Mouse (Mus musculus): ENCODE measurements around the gene Spire2.

The Spire2 gene

DNA sequence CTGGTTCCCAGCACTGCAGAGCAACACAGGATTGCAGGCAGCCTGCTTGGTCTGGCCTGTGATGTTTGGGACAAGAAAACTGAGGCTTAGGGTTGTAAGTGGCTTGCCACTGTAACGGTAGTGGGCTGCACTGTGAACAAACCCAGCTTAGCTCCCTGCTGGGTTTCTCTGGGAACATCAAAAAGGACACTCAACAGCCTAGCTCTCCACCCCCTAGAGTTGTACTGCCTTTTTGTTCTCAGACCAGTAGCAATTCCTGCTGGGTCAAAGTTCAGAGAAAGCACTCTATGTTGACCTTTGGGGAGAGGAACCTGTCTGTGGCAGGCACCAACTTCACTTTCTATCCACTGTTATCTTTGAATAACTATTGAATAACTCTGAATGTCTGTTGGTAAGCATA is 2.0 kb downstream of the Spire2 start:
- no peak for DNase-seq

GRCm38 (mm10) chr8:123337475-123337874 is 5.0 kb downstream of the Spire2 start:
- no peak for DNase-seq

DNA sequence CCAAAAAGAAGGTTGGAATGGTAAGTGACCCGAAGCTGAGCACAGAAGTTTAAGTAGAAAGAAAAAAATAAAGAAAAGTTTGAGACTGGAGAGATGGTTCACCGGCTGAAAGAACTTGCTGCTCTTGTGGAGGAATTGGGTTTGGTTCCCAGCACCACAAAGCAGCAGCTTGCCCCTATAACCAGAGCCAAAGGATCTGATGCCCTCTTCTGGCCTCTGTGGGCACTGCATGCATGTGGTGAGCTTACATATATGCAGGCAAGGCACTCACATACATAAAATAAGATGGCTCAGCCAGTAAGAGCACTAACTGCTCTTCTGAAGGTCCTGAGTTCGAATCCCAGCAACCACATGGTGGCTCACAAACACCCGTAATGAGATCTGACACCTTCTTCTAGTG is 7.6 kb downstream of the Spire2 start:
- no peak for DNase-seq

DNA sequence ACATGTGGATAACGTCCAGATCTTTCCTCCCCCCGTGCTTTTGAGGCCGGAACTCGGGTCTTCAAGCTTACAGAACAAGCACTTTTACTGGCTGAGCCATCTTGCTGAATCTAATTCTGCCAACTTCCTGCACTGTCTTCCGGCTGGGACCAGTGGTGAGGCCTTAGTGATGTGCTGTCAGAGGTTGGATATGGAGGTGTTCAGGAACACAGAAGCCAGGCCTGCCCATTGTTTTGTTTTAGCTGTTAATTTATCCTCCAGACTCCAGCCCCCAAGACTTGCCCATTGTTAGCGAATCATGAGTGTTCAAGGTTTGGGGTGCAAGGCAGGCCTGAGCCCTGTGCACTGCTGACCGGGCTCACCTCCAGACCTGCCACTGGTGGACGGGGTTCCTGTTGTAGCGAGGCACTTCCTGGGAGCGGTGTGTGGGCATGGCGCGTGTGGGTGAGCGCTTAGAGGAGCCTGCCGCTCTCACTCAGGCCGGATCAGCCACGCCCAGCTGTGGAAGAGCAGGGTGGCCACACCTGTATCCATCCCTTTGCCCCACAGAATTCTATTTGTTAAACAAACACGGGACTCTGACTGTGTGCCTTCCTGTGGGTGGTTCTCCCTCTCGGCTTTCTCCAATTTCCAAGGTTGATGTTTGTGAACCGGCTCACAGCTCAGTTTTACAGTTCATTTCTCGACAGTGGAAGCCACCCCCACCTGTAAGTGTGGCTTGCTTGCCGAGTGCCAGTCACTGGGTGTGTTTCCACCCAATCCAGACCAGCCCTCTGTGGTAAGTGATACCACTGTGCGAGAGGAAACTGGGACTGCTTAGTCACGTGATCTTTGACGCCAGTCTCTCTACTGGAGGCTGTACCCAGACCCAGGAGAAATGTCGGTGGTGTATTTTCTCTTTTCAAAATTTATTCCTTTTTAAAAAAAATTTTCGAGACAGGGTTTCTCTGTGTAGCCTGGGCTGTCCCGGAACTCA is 8.8 kb downstream of the Spire2 start:
- DNase-seq: no peak

GRCm38 (mm10) chr8:123342253-123342652 is 9.7 kb downstream of the Spire2 start:
- no peak for DNase-seq

- no peak for DNase-seq
These were observed 10.4 kb downstream of the Spire2 start for GRCm38 (mm10) chr8:123342911-123343310.

DNA sequence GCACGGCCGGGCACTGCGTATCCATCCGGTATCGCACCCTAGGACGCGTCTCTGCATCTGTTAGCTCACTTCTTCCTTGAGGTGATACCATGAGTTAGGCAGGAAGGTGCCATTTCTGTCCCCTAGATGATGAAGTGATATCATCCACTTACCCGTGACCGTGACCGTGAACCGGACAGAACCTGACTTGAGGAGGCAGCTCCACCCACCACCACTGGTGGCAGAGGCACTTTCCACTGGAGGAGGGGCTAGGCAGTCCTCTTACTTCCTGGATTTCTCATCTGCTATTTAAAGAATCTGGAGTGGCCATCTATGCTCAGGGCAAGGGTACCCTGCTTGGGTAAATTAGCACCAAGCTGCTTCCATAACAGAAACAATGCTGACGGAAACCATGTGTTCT is 10.9 kb downstream of the Spire2 start:
- no peak for DNase-seq

DNA sequence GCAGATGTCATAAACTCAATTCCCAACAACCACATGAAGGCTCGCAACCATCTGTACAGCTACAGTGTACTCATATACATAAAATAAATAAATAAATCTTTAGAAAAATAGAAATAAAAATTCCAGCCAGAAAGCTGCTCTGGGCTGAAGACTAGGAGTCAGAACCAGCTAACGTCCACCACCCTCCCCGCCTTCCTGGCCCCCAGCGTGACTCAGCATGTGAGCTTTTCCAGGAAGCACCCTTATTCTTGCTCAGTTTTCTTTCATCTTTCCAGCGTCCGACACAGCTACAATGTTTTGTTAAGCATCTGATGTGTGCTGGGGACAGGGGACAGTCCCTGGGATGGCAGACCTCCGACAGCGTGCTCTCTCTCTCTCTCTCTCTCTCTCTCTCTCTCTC is 12.6 kb downstream of the Spire2 start:
- DNase-seq: no peak

GRCm38 (mm10) chr8:123345856-123346255 is 13.3 kb downstream of the Spire2 start:
- DNase-seq: no peak

DNA sequence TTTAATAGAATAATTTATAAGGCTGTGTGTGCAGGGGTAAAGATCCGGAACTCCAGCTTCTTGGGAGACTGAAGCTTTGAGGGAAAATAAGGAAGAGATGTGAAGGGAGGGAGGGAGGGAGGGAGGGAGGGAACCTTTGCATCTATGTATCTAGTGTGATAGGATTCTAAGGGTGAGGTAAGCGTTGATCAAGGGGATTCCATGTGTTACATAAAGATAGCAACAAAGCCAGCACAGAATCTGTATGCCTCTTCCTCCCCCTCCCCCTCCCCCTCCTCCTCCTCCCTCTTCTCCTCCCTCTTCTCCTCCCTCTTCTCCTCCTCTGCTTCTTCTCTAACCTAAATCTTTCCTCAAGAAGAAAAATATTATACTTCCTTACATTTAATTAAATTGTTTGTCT is 14.8 kb downstream of the Spire2 start:
- DNase-seq: no peak

- no peak for DNase-seq
These were observed 15.8 kb downstream of the Spire2 start for GRCm38 (mm10) chr8:123348237-123348843.

- DNase-seq: no peak
These were observed 16.6 kb downstream of the Spire2 start for GRCm38 (mm10) chr8:123349073-123349472.

DNA sequence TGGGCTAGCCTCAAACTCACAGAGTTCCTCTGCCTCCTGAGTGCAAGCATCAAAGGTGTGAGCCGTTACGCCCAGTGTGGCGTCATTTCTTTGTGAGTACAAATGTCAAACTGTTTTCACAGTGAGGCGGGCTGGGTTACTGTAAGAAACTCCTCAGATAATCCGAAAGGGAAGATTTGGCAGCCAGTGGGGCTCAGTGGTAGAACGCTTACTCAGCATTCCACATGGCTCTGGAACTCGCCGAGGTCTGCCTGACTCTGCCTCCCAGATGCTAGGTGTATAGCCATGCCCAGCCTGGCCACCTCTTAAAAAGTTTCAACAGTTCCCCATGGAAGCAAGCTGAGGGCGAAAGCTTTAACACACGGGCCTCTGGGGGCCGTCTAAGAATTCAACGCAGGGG is 19.6 kb downstream of the Spire2 start:
- DNase-seq: no peak

GRCm38 (mm10) chr8:123352786-123353185 is 20.3 kb downstream of the Spire2 start:
- DNase-seq: peak; percentile 28 to 38

- DNase-seq: no peak
These were observed 20.7 kb downstream of the Spire2 start for GRCm38 (mm10) chr8:123353216-123353615.

DNA sequence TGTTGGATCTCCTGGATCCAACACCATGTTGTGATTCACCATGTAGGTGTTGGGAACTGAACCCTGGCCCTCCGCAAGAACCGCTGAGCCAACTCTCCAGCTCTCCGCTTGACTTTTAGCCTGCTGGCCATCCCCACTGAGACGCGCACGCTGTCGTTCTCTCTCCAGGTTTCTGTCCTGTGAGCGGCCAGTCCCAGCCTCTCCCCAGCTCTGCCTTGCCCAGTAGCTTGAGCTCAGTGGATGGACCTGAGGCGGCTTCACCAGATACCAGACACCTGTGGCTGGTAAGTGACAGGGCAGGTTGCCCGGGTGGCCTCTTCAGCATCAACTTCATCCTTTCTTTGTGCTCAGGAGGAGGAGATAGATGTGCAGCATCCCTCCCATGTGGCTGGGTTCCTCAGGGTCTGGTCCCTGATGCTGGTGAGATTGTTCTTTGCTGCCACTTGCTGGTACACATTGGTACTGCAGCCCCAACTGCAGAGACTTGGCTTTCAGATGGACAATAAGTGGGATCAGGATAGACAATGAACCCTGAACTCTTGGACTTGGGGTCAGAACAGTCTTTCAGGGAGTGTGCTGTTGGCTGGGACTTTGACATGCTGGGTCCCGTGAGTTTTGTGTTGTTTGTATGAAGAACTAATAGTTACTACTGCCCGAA is 28.7 kb downstream of the Spire2 start:
- peak; percentile 85 to 91 for DNase-seq

DNA sequence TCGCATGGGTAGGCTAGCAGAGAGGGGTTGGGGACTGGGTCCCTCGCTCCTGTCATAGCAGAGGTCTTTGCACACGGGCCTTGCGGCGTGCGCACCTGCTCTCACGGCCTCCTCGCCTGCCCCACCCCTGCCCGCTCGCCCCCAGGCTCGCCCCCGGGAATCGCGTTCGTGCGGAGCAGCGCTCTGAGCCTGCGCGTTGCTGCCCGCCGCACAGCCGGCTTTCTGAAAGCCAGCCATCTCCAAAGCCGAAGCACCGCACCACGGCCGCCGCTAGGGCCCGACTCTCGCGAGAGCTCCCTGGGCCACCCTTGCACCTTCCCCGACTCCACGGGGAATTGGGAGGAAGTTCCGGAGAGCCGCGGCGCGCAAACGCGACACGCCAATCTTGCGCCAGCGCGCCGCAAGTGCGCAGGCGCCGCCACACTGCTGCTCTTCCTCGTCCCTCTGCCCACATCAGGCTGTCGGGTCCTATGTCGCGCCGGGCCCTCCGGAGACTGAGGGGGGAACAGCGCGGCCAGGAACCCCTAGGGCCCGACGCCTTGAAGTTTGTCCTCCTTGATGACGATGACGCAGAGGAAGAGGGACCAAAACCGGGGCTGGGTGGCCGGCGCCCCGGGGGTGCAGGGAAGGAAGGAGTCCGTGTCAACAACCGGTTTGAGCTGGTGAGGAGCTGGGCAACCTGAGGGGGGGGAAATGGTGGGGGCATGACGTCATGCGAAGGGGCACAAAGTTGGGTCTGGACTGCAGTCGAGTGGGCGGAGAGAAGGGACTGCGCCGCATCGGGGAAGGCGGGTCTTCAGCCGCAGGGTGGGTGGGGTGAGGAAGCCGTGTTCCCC is 41.1 kb downstream of the Spire2 start, which contains the start of gene Tcf25:
TSS of gene Tcf25 (plus strand) at position 351 of the 836 bp plus-strand sequence.
- DNase-seq: peak; percentile 94 to 97

- DNase-seq: peak; percentile 93 to 94
These were observed 41.7 kb downstream of the Spire2 start for GRCm38 (mm10) chr8:123374239-123374578.

DNA sequence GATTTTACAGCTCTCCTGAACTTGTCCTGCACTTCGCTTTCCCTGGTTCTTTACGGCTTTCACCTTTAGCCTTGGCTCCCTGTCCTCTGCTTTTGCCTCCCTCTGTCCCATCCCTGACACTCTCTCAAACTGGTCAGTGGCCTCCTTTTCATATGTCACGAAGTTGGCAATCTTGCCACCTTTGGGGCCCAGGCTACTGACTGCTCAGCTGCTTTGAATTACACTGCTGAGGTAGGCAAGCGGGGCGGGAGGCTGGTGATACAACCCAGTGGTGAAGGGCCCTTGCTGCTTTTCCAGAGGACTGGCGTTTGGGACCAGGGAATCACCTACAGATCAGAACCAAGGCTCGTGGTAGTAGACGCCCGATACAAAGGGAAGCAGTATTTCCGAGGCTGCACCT is 43.2 kb downstream of the Spire2 start:
- DNase-seq: no peak

DNA sequence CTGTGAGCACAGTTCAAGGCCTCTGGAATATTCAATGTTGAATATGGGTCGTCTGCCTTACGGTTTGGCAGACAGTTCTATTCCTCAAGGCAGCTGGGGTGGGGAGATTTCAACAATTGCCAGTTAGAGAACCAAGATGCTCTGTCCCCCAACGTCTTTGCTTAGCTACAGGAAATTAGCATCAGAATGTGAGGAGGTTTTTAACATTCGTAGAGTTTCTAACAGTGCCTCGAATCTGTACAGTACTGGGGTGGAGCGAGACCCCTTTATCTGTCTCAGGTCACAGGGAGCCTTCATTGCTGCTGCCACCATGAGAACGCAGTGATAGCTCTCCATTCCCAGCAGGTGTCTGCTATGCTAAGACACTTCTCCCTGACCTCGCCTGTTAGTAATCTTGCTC is 43.6 kb downstream of the Spire2 start:
- no peak for DNase-seq

DNA sequence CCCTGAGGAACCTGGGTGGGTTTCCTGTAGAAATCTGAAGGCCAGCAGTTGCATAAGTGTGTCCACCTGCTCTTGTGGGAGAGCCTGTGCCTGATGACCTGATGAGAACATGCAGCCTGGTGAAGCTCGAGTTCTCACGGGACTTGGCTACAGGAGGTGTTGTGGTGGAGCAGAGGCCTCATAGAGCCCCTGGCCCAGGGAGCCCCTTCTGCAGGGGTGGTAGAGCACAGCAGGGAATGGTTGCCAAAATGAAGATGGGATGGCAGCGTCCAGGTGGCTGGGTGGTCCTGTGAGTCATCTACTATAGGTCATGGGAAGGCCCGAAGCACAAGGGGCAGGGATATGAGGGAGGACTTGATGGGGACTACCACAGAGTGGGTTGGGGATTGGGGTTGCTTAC is 49.2 kb downstream of the Spire2 start:
- no peak for DNase-seq

DNA sequence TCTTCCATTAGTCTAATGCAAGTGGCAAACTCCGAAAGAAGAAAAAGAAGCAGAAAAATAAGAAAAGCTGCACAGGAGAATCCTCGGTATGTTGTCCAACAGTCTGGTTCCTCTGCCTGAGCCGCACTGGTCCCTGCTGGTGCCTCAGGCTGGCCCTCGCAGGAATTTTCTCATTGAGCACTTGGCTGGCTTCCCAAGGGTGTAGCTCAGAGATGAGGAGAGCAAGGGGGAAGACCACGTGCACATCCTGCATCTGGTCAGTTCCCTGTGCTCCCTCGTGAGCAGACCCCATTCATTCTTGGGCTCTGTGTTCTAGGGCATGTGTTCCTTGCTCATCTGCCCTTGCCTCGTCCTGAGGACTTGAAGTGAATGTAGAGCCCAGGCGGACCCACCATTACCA is 50.0 kb downstream of the Spire2 start:
- no peak for DNase-seq

Measured in cerebellum, postnatal 36 days (tissue).